Mouse (Mus musculus) CD4-positive, CD25-positive, alpha-beta regulatory T cell, adult 4 months (primary cell): ENCODE results near the gene Nav2. TPM values are rescaled to one million over a fixed set of nuclear protein-coding genes. Genes with fewer than 3 reads are reported as not detected.

Source experiments
- ATAC-seq: one replicate; pipeline ENCODE4 v1.8.0; 2017
- polyA plus RNA-seq, 2 experiments: library from polyadenylated mRNA; unstranded; fragments of 100-300 nt; shearing (Covaris generic); gene quantifications; one replicate each; pipeline ENCODE4 v1.2.1; 2017

Nav2 gene
- polyA plus RNA-seq, 2 experiments from 2014 or later: 30.6 to 45.1 TPM

- ATAC-seq: no peak
These were observed 674.0 kb downstream of the Nav2 start for GRCm38 (mm10) chr7:49582551-49582950.

GRCm38 (mm10) chr7:49583176-49583575 is 674.7 kb downstream of the Nav2 start:
- ATAC-seq: no peak

- ATAC-seq: no peak
These were observed 678.1 kb downstream of the Nav2 start for GRCm38 (mm10) chr7:49586530-49587120.

- ATAC-seq: no peak
These were observed 681.1 kb downstream of the Nav2 start for GRCm38 (mm10) chr7:49589635-49590034.

GRCm38 (mm10) chr7:49597776-49598175 is 689.3 kb downstream of the Nav2 start:
- ATAC-seq: no peak

GRCm38 (mm10) chr7:49598225-49598624 is 689.7 kb downstream of the Nav2 start:
- ATAC-seq: no peak

GRCm38 (mm10) chr7:49599950-49600349 is 691.4 kb downstream of the Nav2 start:
- no peak for ATAC-seq

GRCm38 (mm10) chr7:49601191-49601975 is 692.9 kb downstream of the Nav2 start:
- ATAC-seq: peak; percentile 87

- no peak for ATAC-seq
These were observed 695.7 kb downstream of the Nav2 start for GRCm38 (mm10) chr7:49604244-49604643.

GRCm38 (mm10) chr7:49604965-49605795 is 696.7 kb downstream of the Nav2 start:
- ATAC-seq: no peak

- ATAC-seq: peak; percentile 81
These were observed 707.8 kb downstream of the Nav2 start for GRCm38 (mm10) chr7:49616258-49616735.

GRCm38 (mm10) chr7:49617087-49617486 is 708.6 kb downstream of the Nav2 start:
- ATAC-seq: no peak

- ATAC-seq: no peak
These were observed 711.6 kb downstream of the Nav2 start for GRCm38 (mm10) chr7:49620160-49620559.

- ATAC-seq: no peak
These were observed 723.4 kb downstream of the Nav2 start for GRCm38 (mm10) chr7:49631885-49632284.

GRCm38 (mm10) chr7:49632391-49632790 is 723.9 kb downstream of the Nav2 start:
- ATAC-seq: no peak

- peak; percentile 72 for ATAC-seq
These were observed 725.0 kb downstream of the Nav2 start for GRCm38 (mm10) chr7:49633375-49633956.

- ATAC-seq: peak; percentile 8
These were observed 726.0 kb downstream of the Nav2 start for GRCm38 (mm10) chr7:49634291-49635073.

GRCm38 (mm10) chr7:49635074-49635621 is 726.6 kb downstream of the Nav2 start:
- peak; percentile 25 for ATAC-seq

GRCm38 (mm10) chr7:49635971-49636370 is 727.5 kb downstream of the Nav2 start:
- no peak for ATAC-seq

GRCm38 (mm10) chr7:49636491-49637115 is 728.1 kb downstream of the Nav2 start, which contains the start of gene Dbx1:
Dbx1 (minus strand) TSS chr7:49636849.
- ATAC-seq: no peak

- no peak for ATAC-seq
These were observed 728.8 kb downstream of the Nav2 start for GRCm38 (mm10) chr7:49637281-49637680.
